ENCODE assay signal across 20 mouse cellular contexts in genomic region chr11:96397806-96398335, GRCm38 (mm10). TPM values are rescaled to one million over a fixed set of nuclear protein-coding genes. Genes with fewer than 3 reads are reported as not detected.
DNase-seq lines count a peak whose midpoint lies in the region; ATAC-seq and TF ChIP-seq lines count a peak whose summit lies in the region.
"Had no signal": no experiment of that assay in that cellular context is flagged by ENCODE, and none has a peak within 500 bp of the region (broad histone marks: within the 10 kb centered on the region; RNA-seq: fewer than 3 reads in every experiment).

No protein-coding gene starts in this region.

- H3K36me3 ChIP-seq in limb, embryonic 11.5 days (ENCODE audit: control insufficient read depth, insufficient read depth, low read length): no peaks in the 10 kb centered on the region
- no peaks in the 10 kb centered on the region for H3K36me3 ChIP-seq in limb, embryonic 10.5 days
- H3K36me3 ChIP-seq in intestine, embryonic 14.5 days (ENCODE audit: control insufficient read depth, insufficient read depth, low read length): no peaks in the 10 kb centered on the region
- H3K36me3 ChIP-seq in small intestine, adult 2 months (ENCODE audit: control insufficient read depth, insufficient read depth, low read length): no peaks in the 10 kb centered on the region
- H3K36me3 ChIP-seq: liver, embryonic 13.5 days; neural tube, embryonic 13.5 days had no signal

- no peak overlapping the region for H3K4me2 ChIP-seq in limb, embryonic 11.5 days (ENCODE audit: low read depth, severe bottlenecking)
- H3K4me2 ChIP-seq in intestine, embryonic 14.5 days (ENCODE audit: low read length): peak overlapping the region; percentile 13; the same call in 1 of the 2 replicates
- H3K4me2 ChIP-seq: forebrain, embryonic 13.5 days; liver, embryonic 13.5 days; neural tube, embryonic 13.5 days had no signal

- H3K4me3 ChIP-seq in limb, embryonic 11.5 days (ENCODE audit: low read depth, low read length): no peak overlapping the region
- no peak overlapping the region for H3K4me3 ChIP-seq in limb, embryonic 10.5 days
- no peak overlapping the region for H3K4me3 ChIP-seq in intestine, embryonic 14.5 days (ENCODE audit: low read depth, low read length)
- H3K4me3 ChIP-seq in small intestine, adult 2 months (ENCODE audit: low read depth, low read length): no peak overlapping the region
- H3K4me3 ChIP-seq: forebrain, embryonic 13.5 days; liver, embryonic 13.5 days; neural tube, embryonic 13.5 days had no signal

- peaks cover 6% of the 10 kb centered on the region for H3K4me1 ChIP-seq in limb, embryonic 11.5 days (ENCODE audit: control insufficient read depth, insufficient read depth, low read length)
- H3K4me1 ChIP-seq in limb, embryonic 10.5 days: peaks cover 20% of the 10 kb centered on the region
- H3K4me1 ChIP-seq in intestine, embryonic 14.5 days (replicated peaks; ENCODE audit: control insufficient read depth, insufficient read depth, low read length): peaks cover 29% of the 10 kb centered on the region
- H3K4me1 ChIP-seq in small intestine, adult 2 months (ENCODE audit: control insufficient read depth, insufficient read depth, insufficient read length, low read length): peaks cover 6% of the 10 kb centered on the region

- H3K27me3 ChIP-seq in limb, embryonic 11.5 days (ENCODE audit: control insufficient read depth, insufficient read depth, low read length): peaks cover 31% of the 10 kb centered on the region
- H3K27me3 ChIP-seq in limb, embryonic 10.5 days (ENCODE audit: low read depth, poor library complexity, severe bottlenecking): peaks cover 91% of the 10 kb centered on the region
- H3K27me3 ChIP-seq in intestine, embryonic 14.5 days (replicated peaks; ENCODE audit: control insufficient read depth, insufficient read depth, low read length): no peaks in the 10 kb centered on the region
- no peaks in the 10 kb centered on the region for H3K27me3 ChIP-seq in small intestine, adult 2 months (ENCODE audit: control insufficient read depth, insufficient read depth, low read length)
- H3K27me3 ChIP-seq: neural tube, embryonic 13.5 days had no signal

- TF ChIP-seq CTCF in small intestine, adult 2 months (IDR thresholded peaks at IDR 0.05; ENCODE audit: extremely low read depth, insufficient read length, insufficient replicate concordance, low read depth, low read length): no peak

- no peak overlapping the region for H3K27ac ChIP-seq in limb, embryonic 11.5 days (replicated peaks; ENCODE audit: low read depth, low read length)
- no peak overlapping the region for H3K27ac ChIP-seq in limb, embryonic 10.5 days
- peak overlapping the region; percentile 74 for H3K27ac ChIP-seq in intestine, embryonic 14.5 days (ENCODE audit: low read depth)
- H3K27ac ChIP-seq in small intestine, adult 2 months (ENCODE audit: insufficient read depth, low read depth, low read length): 0 out of 2 replicates have a peak overlapping the region, but pooled peaks have one; percentile 7
- H3K27ac ChIP-seq: forebrain, embryonic 13.5 days; liver, embryonic 13.5 days had no signal

- 14% methylated on average over 7 of the region's 7 CpGs for WGBS in limb, embryonic 11.5 days
- WGBS in limb, embryonic 10.5 days: 16% methylated on average over 7 of the region's 7 CpGs
- WGBS in intestine, embryonic 14.5 days: 17% methylated on average over 7 of the region's 7 CpGs
- 22% methylated on average over 7 of the region's 7 CpGs for WGBS in small intestine, adult 2 months

- no peaks in the 10 kb centered on the region for H3K9me3 ChIP-seq in limb, embryonic 11.5 days (ENCODE audit: control insufficient read depth, low read length)
- H3K9me3 ChIP-seq in limb, embryonic 10.5 days (replicated peaks): no peaks in the 10 kb centered on the region
- H3K9me3 ChIP-seq in intestine, embryonic 14.5 days (ENCODE audit: control insufficient read depth, low read length): no peaks in the 10 kb centered on the region
- H3K9me3 ChIP-seq: forebrain, embryonic 13.5 days; liver, embryonic 13.5 days; neural tube, embryonic 13.5 days had no signal

- H3K9ac ChIP-seq in limb, embryonic 11.5 days (ENCODE audit: low read length): no peak overlapping the region
- H3K9ac ChIP-seq in intestine, embryonic 14.5 days (ENCODE audit: low read length): no peak overlapping the region
- H3K9ac ChIP-seq: forebrain, embryonic 13.5 days; liver, embryonic 13.5 days; neural tube, embryonic 13.5 days had no signal

- DNase-seq in limb, embryonic 11.5 days (ENCODE audit: low spot score): peak; percentile 35
- DNase-seq in limb, embryonic 10.5 days (ENCODE audit: low spot score): no peak
- DNase-seq in fat pad, adult 2 months (ENCODE audit: extremely low read depth, low read depth, low spot score): peak; percentile 2
- no peak for DNase-seq in intestine, embryonic 14.5 days (ENCODE audit: low spot score)
- no peak for DNase-seq in right cerebral cortex, postnatal 10 days (ENCODE audit: low spot score in 2 of 2)
- no peak for DNase-seq in adrenal gland, postnatal 36 days
- DNase-seq: adrenal gland, postnatal 25 days; cerebellum, adult 9-10 months; heart, adult 11 months; heart, postnatal 14 days; liver, embryonic 13.5 days had no signal

- no peak for TF ChIP-seq POLR2A in small intestine, adult 2 months (IDR thresholded peaks at IDR 0.05; ENCODE audit: low read depth, low read length)

- ATAC-seq in limb, embryonic 11.5 days (ENCODE audit: insufficient number of reproducible peaks, low FRiP score, low TSS enrichment, low read depth): no peak
- ATAC-seq in intestine, embryonic 14.5 days (replicated peaks; ENCODE audit: low FRiP score, low TSS enrichment, low read depth): no peak
- ATAC-seq: forebrain, embryonic 13.5 days; hindbrain, embryonic 16.5 days had no signal

RNA-seq across cellular contexts. Expression of gene Hoxb1, which starts 32.3 kb away (rescaled TPM):
- 0.58 TPM in 1 of 2 replicates, not detected in the other for polyA plus RNA-seq in limb, embryonic 11.5 days (2014; fragmentation: Nextera tagmentation; extraction: Ambion mirVana)
- polyA plus RNA-seq in limb, embryonic 10.5 days (2016; fragmentation: Nextera tagmentation; extraction: Ambion mirVana): 0.78 and 0.83 TPM in 2 replicates
- 0.36 and 0.42 TPM in 2 replicates for polyA plus RNA-seq in intestine, embryonic 14.5 days (2014; fragmentation: Nextera tagmentation; extraction: Ambion mirVana)
- polyA plus RNA-seq in small intestine, adult 2 months (2012; rRNA removed): not detected in 2 replicates
- total RNA-seq in adrenal gland, postnatal 36 days (2021): not detected
- total RNA-seq: adrenal gland, postnatal 25 days; gastrocnemius, adult 18-20 months; heart, postnatal 14 days; layer of hippocampus, postnatal 10 days; left cerebral cortex, postnatal 14 days; megakaryocyte, adult 5-6 weeks; monocyte, adult 5-6 weeks had no signal
- polyA plus RNA-seq: forebrain, embryonic 13.5 days had no signal

RNA-seq across cellular contexts. Expression of gene Hoxb2, which starts 47.5 kb away (rescaled TPM):
- polyA plus RNA-seq in limb, embryonic 11.5 days (2014; fragmentation: Nextera tagmentation; extraction: Ambion mirVana): 7.5 and 10.7 TPM in 2 replicates
- 11.3 and 13.5 TPM in 2 replicates for polyA plus RNA-seq in limb, embryonic 10.5 days (2016; fragmentation: Nextera tagmentation; extraction: Ambion mirVana)
- polyA plus RNA-seq in intestine, embryonic 14.5 days (2014; fragmentation: Nextera tagmentation; extraction: Ambion mirVana): 22.9 and 27.9 TPM in 2 replicates
- 9.9 TPM in 2 replicates for polyA plus RNA-seq in small intestine, adult 2 months (2012; rRNA removed)
- 10 to 100 TPM; 20.0 to 21.8 TPM for total RNA-seq in adrenal gland, postnatal 36 days (2021)
- total RNA-seq: gastrocnemius, adult 18-20 months; layer of hippocampus, postnatal 10 days; left cerebral cortex, postnatal 14 days; megakaryocyte, adult 5-6 weeks; monocyte, adult 5-6 weeks had no signal
- polyA plus RNA-seq: forebrain, embryonic 13.5 days had no signal

Comparison
In these comparisons a context has a peak if more than half of its experiments do, and no peak if none do; other contexts are left out.
1. DNase-seq: peak in limb, embryonic 11.5 days (single experiment) and fat pad, adult 2 months (single experiment); none in limb, embryonic 10.5 days (single experiment), intestine, embryonic 14.5 days (single experiment), right cerebral cortex, postnatal 10 days (0 of 2) and adrenal gland, postnatal 36 days (0 of 2).
2. H3K27ac ChIP-seq: peak in intestine, embryonic 14.5 days (single experiment) and small intestine, adult 2 months (single experiment); none in limb, embryonic 11.5 days (single experiment) and limb, embryonic 10.5 days (single experiment).